8 mouse cellular contexts compared by ENCODE assay signal in the genomic region with DNA sequence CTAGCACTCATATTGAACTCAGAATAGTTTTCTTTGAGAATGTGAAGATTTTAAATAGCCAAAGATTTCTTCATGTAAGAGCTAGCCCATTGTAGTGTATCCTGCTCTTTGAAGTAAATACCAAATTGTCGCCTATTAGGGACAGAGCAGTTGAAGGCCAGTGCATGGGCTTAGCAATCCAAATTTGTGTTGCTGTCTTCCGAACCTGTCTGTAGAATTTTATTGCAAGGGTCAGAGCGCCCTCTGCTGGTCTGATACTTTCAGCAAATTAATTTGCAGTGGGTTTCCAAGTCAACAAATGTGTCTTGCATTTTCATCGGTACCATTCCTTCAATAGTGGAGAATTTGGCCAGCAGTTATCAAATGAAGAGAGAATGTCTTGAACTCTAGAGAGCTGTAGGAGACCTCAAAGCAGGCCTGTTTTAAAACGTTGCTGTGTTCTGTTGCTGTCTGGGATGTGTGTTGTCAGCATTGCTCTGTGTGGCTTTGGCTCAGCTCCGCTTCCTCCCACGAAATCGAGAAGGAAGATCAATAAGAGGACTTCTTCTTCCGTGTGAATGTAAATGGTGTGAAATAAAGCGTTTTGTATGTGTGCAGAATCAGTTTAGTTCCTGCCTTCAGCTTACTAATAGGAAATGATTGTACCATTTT.
A peak's percentile ranks its signal among the peaks of the same experiment; 100 is the strongest.
DNase-seq lines count a peak whose midpoint lies in the region; ATAC-seq lines count a peak whose summit lies in the region.

No protein-coding gene starts in this region.

- intact Hi-C loops in heart, postnatal 36 days (cut with DNase I) = loop anchor here (1.0 to 5.0 kb wide), 3 partner anchors 41 to 317 kb away; a partner anchor contains a TSS

- no peak overlapping the region for H3K4me2 ChIP-seq in embryonic facial prominence, embryonic 14.5 days (ENCODE audit: low read depth, low read length)

- no peaks in the 10 kb centered on the region for H3K4me1 ChIP-seq in embryonic facial prominence, embryonic 14.5 days (ENCODE audit: control insufficient read depth, insufficient read depth, low read length)

- no peak overlapping the region for H3K27ac ChIP-seq in embryonic facial prominence, embryonic 14.5 days (replicated peaks; ENCODE audit: low read depth, low read length)

- H3K9ac ChIP-seq in embryonic facial prominence, embryonic 14.5 days (ENCODE audit: low read depth, low read length) = no peak overlapping the region

- peak; percentile 30 to 55 for DNase-seq in CD8-positive naive resting alpha-beta T cell, adult 2 months (ENCODE audit: low read depth in 2 of 2, low spot score in 2 of 2)
- DNase-seq in adrenal gland, postnatal 36 days = peak; percentile 87 to 90
- peak; percentile 92 for DNase-seq in embryonic facial prominence, embryonic 14.5 days (ENCODE audit: low spot score)
- peak; percentile 86 to 89 for DNase-seq in heart, postnatal 36 days
- peak; percentile 85 for DNase-seq in layer of hippocampus, adult 9-11 months
- peak; percentile 93 for DNase-seq in lung, postnatal 36 days
- peak; percentile 95 for DNase-seq in retina, embryonic 14.5 days (ENCODE audit: low spot score)
- peak; percentile 66 to 72 for DNase-seq in urinary bladder, adult 18-20 months (ENCODE audit: low spot score in 2 of 2)

- peak; percentile 53; the same call in 1 of the 2 replicates for ATAC-seq in embryonic facial prominence, embryonic 14.5 days (ENCODE audit: low read depth)

- H3K27me3 ChIP-seq in embryonic facial prominence, embryonic 14.5 days (replicated peaks; ENCODE audit: control insufficient read depth, insufficient read depth, low read length) = no peaks in the 10 kb centered on the region

- H3K36me3 ChIP-seq in embryonic facial prominence, embryonic 14.5 days (ENCODE audit: control insufficient read depth, insufficient read depth, low read length) = no peaks in the 10 kb centered on the region

- H3K9me3 ChIP-seq in embryonic facial prominence, embryonic 14.5 days (ENCODE audit: control insufficient read depth, low read length) = no peaks in the 10 kb centered on the region

- 29% methylated on average over 10 of the region's 10 CpGs for WGBS in embryonic facial prominence, embryonic 14.5 days

- H3K4me3 ChIP-seq in embryonic facial prominence, embryonic 14.5 days (ENCODE audit: low read depth, low read length) = no peak overlapping the region

Comparison
In these comparisons a context has a peak if more than half of its experiments do, and no peak if none do; other contexts are left out.
1. DNase-seq: peak in every context shown above with its lines; median percentile 95 in retina, embryonic 14.5 days; 93 in lung, postnatal 36 days; 92 in embryonic facial prominence, embryonic 14.5 days; 88 in adrenal gland, postnatal 36 days; 88 in heart, postnatal 36 days; 85 in layer of hippocampus, adult 9-11 months; 69 in urinary bladder, adult 18-20 months; 42 in CD8-positive naive resting alpha-beta T cell, adult 2 months.